Mouse (Mus musculus) heart, adult 11 months (tissue): ENCODE results near the gene Slc26a1.

Experiments
- DNase-seq: peaks from one replicate; pipeline ENCODE4 v3.0.0; 2022

Gene Slc26a1

GRCm38 (mm10) chr5:108675251-108675816 lies at the start of gene Slc26a1:
Gene Slc26a1, minus strand, starts transcription at chr5:108675569.
- DNase-seq = peak; percentile 88

- DNase-seq = peak; percentile 86
Observed at GRCm38 (mm10) chr5:108724006-108724405, 48.6 kb upstream of the Slc26a1 start.

- DNase-seq = peak; percentile 79
Observed at GRCm38 (mm10) chr5:108719761-108720160, 44.4 kb upstream of the Slc26a1 start.

- DNase-seq = no peak
Observed at GRCm38 (mm10) chr5:108718051-108718450, 42.7 kb upstream of the Slc26a1 start.

GRCm38 (mm10) chr5:108715974-108716373 lies 40.6 kb upstream of the Slc26a1 start:
- DNase-seq = peak; percentile 65

- DNase-seq = peak; percentile 91
Observed at GRCm38 (mm10) chr5:108714149-108714548, 38.8 kb upstream of the Slc26a1 start.

- peak; percentile 88 for DNase-seq
Observed at GRCm38 (mm10) chr5:108713691-108714090, 38.3 kb upstream of the Slc26a1 start.

GRCm38 (mm10) chr5:108713096-108713495 lies 37.7 kb upstream of the Slc26a1 start:
- DNase-seq = no peak

- no peak for DNase-seq
Observed at GRCm38 (mm10) chr5:108711968-108712367, 36.6 kb upstream of the Slc26a1 start.

- DNase-seq = peak; percentile 89
Observed at GRCm38 (mm10) chr5:108708981-108709731, 33.8 kb upstream of the Slc26a1 start.

- peak; percentile 79 for DNase-seq
Observed at GRCm38 (mm10) chr5:108708419-108708818, 33.0 kb upstream of the Slc26a1 start.

GRCm38 (mm10) chr5:108707758-108708157 lies 32.4 kb upstream of the Slc26a1 start:
- DNase-seq = no peak

- DNase-seq = peak; percentile 85
Observed at GRCm38 (mm10) chr5:108703754-108704626, 28.6 kb upstream of the Slc26a1 start.

- peak; percentile 85 for DNase-seq
Observed at GRCm38 (mm10) chr5:108701341-108702021, 26.1 kb upstream of the Slc26a1 start.

GRCm38 (mm10) chr5:108700346-108700745 lies 25.0 kb upstream of the Slc26a1 start:
- DNase-seq = no peak

GRCm38 (mm10) chr5:108697341-108697753 lies 22.0 kb upstream of the Slc26a1 start:
- no peak for DNase-seq

- DNase-seq = no peak
Observed at GRCm38 (mm10) chr5:108696542-108696941, 21.2 kb upstream of the Slc26a1 start.

GRCm38 (mm10) chr5:108695861-108696260 lies 20.5 kb upstream of the Slc26a1 start:
- DNase-seq = peak; percentile 94

GRCm38 (mm10) chr5:108694352-108695261 lies 19.2 kb upstream of the Slc26a1 start:
- DNase-seq = peak; percentile 95

GRCm38 (mm10) chr5:108693872-108694288 lies 18.5 kb upstream of the Slc26a1 start:
- peak; percentile 99 for DNase-seq

- peak; percentile 98 for DNase-seq
Observed at GRCm38 (mm10) chr5:108692271-108692670, 16.9 kb upstream of the Slc26a1 start, which contains the start of gene Fgfrl1. Gene Fgfrl1, plus strand, starts transcription at chr5:108692382.

GRCm38 (mm10) chr5:108691152-108691551 lies 15.8 kb upstream of the Slc26a1 start:
- no peak for DNase-seq
